Mouse (Mus musculus) duodenum, adult 2 months (tissue): ENCODE results near the gene Abt1. TPM values are rescaled to one million over a fixed set of nuclear protein-coding genes. Genes with fewer than 3 reads are reported as not detected.

Source experiments
- polyA plus RNA-seq: library from polyadenylated mRNA; depleted of rRNA; stranded (reverse); fragments of >200 nt; gene quantifications from 2 replicates; pipeline ENCODE4 v1.2.3, GENCODE M21; 2012; ENCODE audit warnings: low replicate concordance; rRNA removed

Abt1 gene
- polyA plus RNA-seq, result 0.78 and 1.2 TPM in 2 replicates

GRCm38 (mm10) chr13:23423286-23424051, at the start of gene Abt1:
Abt1 (minus strand) TSS chr13:23423866.

DNA sequence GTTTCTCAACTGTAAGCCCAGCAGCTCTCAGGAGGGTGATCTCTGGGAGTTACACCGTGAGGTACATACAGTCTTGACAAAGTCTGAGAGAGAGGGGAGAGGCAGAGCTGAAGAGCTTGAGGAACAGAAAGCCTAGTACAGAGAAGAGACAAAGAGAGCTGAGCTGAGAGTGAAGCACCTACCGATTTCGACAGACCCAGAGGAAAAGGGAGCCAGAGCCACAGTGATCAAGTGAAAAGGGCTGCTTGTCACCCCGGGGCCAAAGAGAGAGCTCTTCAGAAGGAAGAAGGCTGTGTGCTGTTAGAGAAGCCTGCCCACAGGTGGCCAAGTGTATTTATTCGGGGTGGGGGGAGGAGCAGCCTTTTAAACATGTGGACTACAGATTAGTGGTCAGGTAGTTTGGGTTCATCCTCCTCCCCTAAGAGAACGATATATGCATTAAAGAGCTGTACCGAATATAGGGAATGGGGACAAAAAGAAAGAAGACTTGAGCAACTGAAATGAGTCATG, 42.0 kb upstream of the Abt1 start, which contains the start of gene Btn1a1:
Btn1a1 (minus strand) TSS at position 302 of the 510 bp plus-strand sequence.

GRCm38 (mm10) chr13:23368583-23369420, 54.9 kb downstream of the Abt1 start, which contains the start of gene Zfp322a:
Zfp322a (minus strand) TSS chr13:23369208.

Other genes starting within 250 kb of the Abt1 start
- not detected in 2 replicates for gene Vmn1r220, start 235.9 kb downstream of the Abt1 start, polyA plus RNA-seq
- gene Vmn1r221, start 209.7 kb downstream of the Abt1 start, polyA plus RNA-seq, result not detected in 2 replicates
- not detected in 2 replicates for gene Vmn1r222, start 187.9 kb downstream of the Abt1 start, polyA plus RNA-seq
- not detected in 2 replicates for gene Vmn1r223, start 176.7 kb downstream of the Abt1 start, polyA plus RNA-seq
- gene Zfp322a, start 54.7 kb downstream of the Abt1 start, polyA plus RNA-seq, result 0.09 and 0.11 TPM in 2 replicates
- 0.04 TPM in 1 of 2 replicates, not detected in the other for gene Btn1a1, start 42.0 kb upstream of the Abt1 start, polyA plus RNA-seq
- gene Btn2a2, start 65.0 kb upstream of the Abt1 start, polyA plus RNA-seq, result not detected in 2 replicates
- 12.7 and 22.9 TPM in 2 replicates for gene Hist1h4h, start 107.2 kb upstream of the Abt1 start, polyA plus RNA-seq
- gene Hist1h2af, start 110.0 kb upstream of the Abt1 start, polyA plus RNA-seq, result 782 and 1,968 TPM in 2 replicates
- gene Hist1h3g, start 111.6 kb upstream of the Abt1 start, polyA plus RNA-seq, result 41.4 and 47.8 TPM in 2 replicates
- 3.4 and 4.2 TPM in 2 replicates for gene Hist1h2bh, start 119.5 kb upstream of the Abt1 start, polyA plus RNA-seq
- gene Hist1h3f, start 120.2 kb upstream of the Abt1 start, polyA plus RNA-seq, result 12.4 and 14.5 TPM in 2 replicates
- 6.2 and 12.0 TPM in 2 replicates for gene Hist1h4f, start 127.8 kb upstream of the Abt1 start, polyA plus RNA-seq
- gene Hist1h1d, start 129.4 kb upstream of the Abt1 start, polyA plus RNA-seq, result 0.11 and 0.13 TPM in 2 replicates
- 34.6 and 43.8 TPM in 2 replicates for gene Hist1h3e, start 138.5 kb upstream of the Abt1 start, polyA plus RNA-seq
- gene Hist1h2ae, start 147.4 kb upstream of the Abt1 start, polyA plus RNA-seq, result 11.9 and 48.7 TPM in 2 replicates
- 29.6 and 41.4 TPM in 2 replicates for gene Hist1h2bg, start 147.5 kb upstream of the Abt1 start, polyA plus RNA-seq
- gene Hist1h2bf, start 150.3 kb upstream of the Abt1 start, polyA plus RNA-seq, result 13.2 and 22.0 TPM in 2 replicates
- gene Hist1h2ad, start 150.5 kb upstream of the Abt1 start, polyA plus RNA-seq, result 3.7 and 15.3 TPM in 2 replicates
- 13.1 and 33.1 TPM in 2 replicates for gene Hist1h3d, start 151.9 kb upstream of the Abt1 start, polyA plus RNA-seq
- gene Hist1h4d, start 157.7 kb upstream of the Abt1 start, polyA plus RNA-seq, result 7.5 and 12.3 TPM in 2 replicates
- gene Hist1h2be, start 197.3 kb upstream of the Abt1 start, polyA plus RNA-seq, result 1.4 and 1.6 TPM in 2 replicates
- gene Hist1h1e, start 198.7 kb upstream of the Abt1 start, polyA plus RNA-seq, result 2.3 and 2.7 TPM in 2 replicates